Mouse (Mus musculus): ENCODE results near the gene Mrgprf. TPM values are rescaled to one million over a fixed set of nuclear protein-coding genes. Genes with fewer than 3 reads are reported as not detected.
A peak's percentile ranks its signal among the peaks of the same experiment; 100 is the strongest.

Mrgprf gene
- polyA plus RNA-seq (2011; ENCODE audit: insufficient read depth, insufficient read length, low replicate concordance, missing spikeins): not detected in 2 replicates

GRCm38 (mm10) chr7:145300321-145301007, at the start of gene Mrgprf:
Mrgprf (plus strand) TSS chr7:145300828.
- no peak for TF ChIP-seq POLR2A (IDR thresholded peaks at IDR 0.05; ENCODE audit: borderline replicate concordance, control insufficient read depth, low read depth, low read length)
- no peak for TF ChIP-seq CTCF (IDR thresholded peaks at IDR 0.05; ENCODE audit: control insufficient read depth, insufficient read depth, low read length)
- 52% methylated on average over 13 of the region's 13 CpGs for WGBS
- Histone ChIP-seq H3K27ac (ENCODE audit: control insufficient read depth, insufficient read depth, low read depth, low read length, poor library complexity) (no peak within 1 kb of the TSS), H3K4me3 (replicated peaks; ENCODE audit: control insufficient read depth, low read depth, low read length) (no peak within 1 kb of the TSS), H3K4me1 (ENCODE audit: control insufficient read depth, insufficient read depth, low read length) (no peaks in the 10 kb centered on the region)

- H3K27ac ChIP-seq (ENCODE audit: control insufficient read depth, insufficient read depth, low read depth, low read length, poor library complexity): no peak overlapping the region
- H3K4me1 ChIP-seq (ENCODE audit: control insufficient read depth, insufficient read depth, low read length): no peaks in the 10 kb centered on the region; the same call in 1 of the 2 replicates
- no peak overlapping the region for H3K4me3 ChIP-seq (replicated peaks; ENCODE audit: control insufficient read depth, low read depth, low read length)
- 28% methylated on average over 8 of the region's 8 CpGs for WGBS
- TF ChIP-seq POLR2A (IDR thresholded peaks at IDR 0.05; ENCODE audit: borderline replicate concordance, control insufficient read depth, low read depth, low read length): no peak
- peak; percentile 85 for TF ChIP-seq CTCF (IDR thresholded peaks at IDR 0.05; ENCODE audit: control insufficient read depth, insufficient read depth, low read length)
Measured at GRCm38 (mm10) chr7:145252715-145253476, 47.7 kb upstream of the Mrgprf start.

GRCm38 (mm10) chr7:145253986-145254630, 46.5 kb upstream of the Mrgprf start:
- Histone ChIP-seq H3K27ac (ENCODE audit: control insufficient read depth, insufficient read depth, low read depth, low read length, poor library complexity) (no peak overlapping the region), H3K4me3 (replicated peaks; ENCODE audit: control insufficient read depth, low read depth, low read length) (no peak overlapping the region), H3K4me1 (ENCODE audit: control insufficient read depth, insufficient read depth, low read length) (no peaks in the 10 kb centered on the region)
- 67% methylated on average over 3 of the region's 3 CpGs for WGBS
- no peak for TF ChIP-seq CTCF (IDR thresholded peaks at IDR 0.05; ENCODE audit: control insufficient read depth, insufficient read depth, low read length)
- no peak for TF ChIP-seq POLR2A (IDR thresholded peaks at IDR 0.05; ENCODE audit: borderline replicate concordance, control insufficient read depth, low read depth, low read length)

- Histone ChIP-seq H3K4me1 (ENCODE audit: control insufficient read depth, insufficient read depth, low read length) (no peaks in the 10 kb centered on the region), H3K4me3 (replicated peaks; ENCODE audit: control insufficient read depth, low read depth, low read length) (no peak overlapping the region), H3K27ac (ENCODE audit: control insufficient read depth, insufficient read depth, low read depth, low read length, poor library complexity) (no peak overlapping the region)
- TF ChIP-seq CTCF (IDR thresholded peaks at IDR 0.05; ENCODE audit: control insufficient read depth, insufficient read depth, low read length): no peak
- no peak for TF ChIP-seq POLR2A (IDR thresholded peaks at IDR 0.05; ENCODE audit: borderline replicate concordance, control insufficient read depth, low read depth, low read length)
- WGBS: 93% methylated on average over 1 of the region's 1 CpGs
Measured at GRCm38 (mm10) chr7:145256092-145256491, 44.5 kb upstream of the Mrgprf start.

- H3K4me3 ChIP-seq (replicated peaks; ENCODE audit: control insufficient read depth, low read depth, low read length): no peak overlapping the region
- WGBS: 51% methylated on average over 9 of the region's 9 CpGs
- peak overlapping the region; percentile 67 for H3K27ac ChIP-seq (ENCODE audit: control insufficient read depth, insufficient read depth, low read depth, low read length, poor library complexity)
- H3K4me1 ChIP-seq (ENCODE audit: control insufficient read depth, insufficient read depth, low read length): peaks cover 6% of the 10 kb centered on the region; the same call in 1 of the 2 replicates
- no peak for TF ChIP-seq CTCF (IDR thresholded peaks at IDR 0.05; ENCODE audit: control insufficient read depth, insufficient read depth, low read length)
- TF ChIP-seq POLR2A (IDR thresholded peaks at IDR 0.05; ENCODE audit: borderline replicate concordance, control insufficient read depth, low read depth, low read length): no peak
Measured at GRCm38 (mm10) chr7:145264202-145264601, 36.4 kb upstream of the Mrgprf start.

- peaks cover 9% of the 10 kb centered on the region; the same call in 1 of the 2 replicates for H3K4me1 ChIP-seq (ENCODE audit: control insufficient read depth, insufficient read depth, low read length)
- H3K4me3 ChIP-seq (replicated peaks; ENCODE audit: control insufficient read depth, low read depth, low read length): no peak overlapping the region
- TF ChIP-seq CTCF (IDR thresholded peaks at IDR 0.05; ENCODE audit: control insufficient read depth, insufficient read depth, low read length) (no peak), POLR2A (IDR thresholded peaks at IDR 0.05; ENCODE audit: borderline replicate concordance, control insufficient read depth, low read depth, low read length) (no peak)
- WGBS: 81% methylated on average over 2 of the region's 2 CpGs
- no peak overlapping the region for H3K27ac ChIP-seq (ENCODE audit: control insufficient read depth, insufficient read depth, low read depth, low read length, poor library complexity)
Measured at GRCm38 (mm10) chr7:145266011-145266410, 34.6 kb upstream of the Mrgprf start.

- TF ChIP-seq CTCF (IDR thresholded peaks at IDR 0.05; ENCODE audit: control insufficient read depth, insufficient read depth, low read length): no peak
- no peak for TF ChIP-seq POLR2A (IDR thresholded peaks at IDR 0.05; ENCODE audit: borderline replicate concordance, control insufficient read depth, low read depth, low read length)
- Histone ChIP-seq H3K27ac (ENCODE audit: control insufficient read depth, insufficient read depth, low read depth, low read length, poor library complexity) (no peak overlapping the region), H3K4me3 (replicated peaks; ENCODE audit: control insufficient read depth, low read depth, low read length) (no peak overlapping the region), H3K4me1 (ENCODE audit: control insufficient read depth, insufficient read depth, low read length) (peaks cover 17% of the 10 kb centered on the region)
- 77% methylated on average over 7 of the region's 7 CpGs for WGBS
Measured at GRCm38 (mm10) chr7:145268890-145269289, 31.7 kb upstream of the Mrgprf start.

GRCm38 (mm10) chr7:145270955-145271354, 29.7 kb upstream of the Mrgprf start:
- 67% methylated on average over 5 of the region's 5 CpGs for WGBS

More at GRCm38 (mm10) chr7:145270955-145271354, 29.7 kb upstream of the Mrgprf start:
- Histone ChIP-seq H3K4me1 (ENCODE audit: control insufficient read depth, insufficient read depth, low read length) (peaks cover 12% of the 10 kb centered on the region), H3K4me3 (replicated peaks; ENCODE audit: control insufficient read depth, low read depth, low read length) (no peak overlapping the region), H3K27ac (ENCODE audit: control insufficient read depth, insufficient read depth, low read depth, low read length, poor library complexity) (peak overlapping the region; percentile 55)
- TF ChIP-seq POLR2A (IDR thresholded peaks at IDR 0.05; ENCODE audit: borderline replicate concordance, control insufficient read depth, low read depth, low read length) (no peak), CTCF (IDR thresholded peaks at IDR 0.05; ENCODE audit: control insufficient read depth, insufficient read depth, low read length) (no peak)

Measured in bone marrow, adult 2 months (tissue).